Mouse (Mus musculus) neutrophil, adult 5-6 weeks (primary cell): ENCODE data around the gene Timm22. TPM values are rescaled to one million over a fixed set of nuclear protein-coding genes. Genes with fewer than 3 reads are reported as not detected.

Experiments used
- ATAC-seq: fragments of 151-379, 151-347 bp; 2 replicates; pipeline ENCODE4 v1.8.0; 2017; ENCODE audit warnings: mild to moderate bottlenecking, moderate TSS enrichment; ENCODE audit not compliant: insufficient number of reproducible peaks, poor library complexity, low FRiP score, severe bottlenecking; ENCODE audit errors: extremely low read depth
- total RNA-seq: library from RNA; stranded (forward); fragments of 200-1000 nt; gene quantifications from 2 replicates; pipeline ENCODE4 v1.2.3, GENCODE M21; 2017

Timm22 gene
- total RNA-seq, 1 experiment from 2014 or later, result 5.6 TPM

GRCm38 (mm10) chr11:76385017-76385416 is 21.7 kb upstream of the Timm22 start:
- no peak for ATAC-seq

GRCm38 (mm10) chr11:76385746-76386145 is 21.0 kb upstream of the Timm22 start:
- ATAC-seq, result no peak

- no peak for ATAC-seq
Measured at GRCm38 (mm10) chr11:76387097-76387496, 19.7 kb upstream of the Timm22 start.

- ATAC-seq, result no peak
Measured at GRCm38 (mm10) chr11:76388711-76389110, 18.0 kb upstream of the Timm22 start.

GRCm38 (mm10) chr11:76392532-76392931 is 14.2 kb upstream of the Timm22 start:
- no peak for ATAC-seq

- ATAC-seq, result no peak
Measured at GRCm38 (mm10) chr11:76392996-76393395, 13.8 kb upstream of the Timm22 start.

GRCm38 (mm10) chr11:76397650-76398311 is 9.0 kb upstream of the Timm22 start:
- ATAC-seq, result no peak

GRCm38 (mm10) chr11:76398312-76398797 is 8.4 kb upstream of the Timm22 start:
- ATAC-seq, result peak; percentile 13; the same call in 1 of the 2 replicates

GRCm38 (mm10) chr11:76398798-76399586 is 7.8 kb upstream of the Timm22 start, which contains the start of gene Nxn:
TSS of gene Nxn (minus strand) at chr11:76399140.
- ATAC-seq, result peak; percentile 83

- no peak for ATAC-seq
Measured at GRCm38 (mm10) chr11:76399587-76400330, 7.0 kb upstream of the Timm22 start.

GRCm38 (mm10) chr11:76401398-76401797 is 5.4 kb upstream of the Timm22 start:
- ATAC-seq, result no peak

- no peak for ATAC-seq
Measured at GRCm38 (mm10) chr11:76405113-76405512, 1.6 kb upstream of the Timm22 start.

- ATAC-seq, result no peak
Measured at GRCm38 (mm10) chr11:76405626-76406264, 1.0 kb upstream of the Timm22 start.

- ATAC-seq, result no peak
Measured at GRCm38 (mm10) chr11:76410826-76411225, 4.1 kb downstream of the Timm22 start.

GRCm38 (mm10) chr11:76413202-76413601 is 6.5 kb downstream of the Timm22 start:
- no peak for ATAC-seq

- ATAC-seq, result no peak
Measured at GRCm38 (mm10) chr11:76415001-76415400, 8.2 kb downstream of the Timm22 start.

- ATAC-seq, result no peak
Measured at GRCm38 (mm10) chr11:76415985-76416384, 9.2 kb downstream of the Timm22 start.

- ATAC-seq, result no peak
Measured at GRCm38 (mm10) chr11:76418423-76418822, 11.7 kb downstream of the Timm22 start.

- no peak for ATAC-seq
Measured at GRCm38 (mm10) chr11:76419179-76419578, 12.4 kb downstream of the Timm22 start.
